Mouse (Mus musculus) kidney, embryonic 15.5 days (tissue): ENCODE data around the gene Plac8. TPM values are rescaled to one million over a fixed set of nuclear protein-coding genes. Genes with fewer than 3 reads are reported as not detected.

Experiments used
- ATAC-seq: fragments of 200-750 bp; cut with Nextera tagmentation; replicated peaks from 2 replicates; pipeline ENCODE4 v1.8.0; 2017; ENCODE audit warnings: moderate TSS enrichment; ENCODE audit not compliant: low FRiP score
- H3K27ac ChIP-seq: fragments of 300-500 bp; sonication (generic); 2 replicates; pipeline ENCODE4 v1.5.1; 2015; ENCODE audit warnings: mild to moderate bottlenecking, inconsistent platforms
- H3K27me3 ChIP-seq: fragments of 300-500 bp; sonication (generic); 2 replicates; pipeline ENCODE4 v1.6.1; 2015; ENCODE audit warnings: inconsistent platforms
- H3K36me3 ChIP-seq: fragments of 300-500 bp; sonication (generic); 2 replicates; pipeline ENCODE4 v1.6.1; 2015; ENCODE audit warnings: inconsistent platforms
- H3K4me1 ChIP-seq: fragments of 300-500 bp; sonication (generic); 2 replicates; pipeline ENCODE4 v1.6.1; 2015; ENCODE audit warnings: inconsistent platforms
- H3K4me2 ChIP-seq: fragments of 300-500 bp; sonication (generic); 2 replicates; pipeline ENCODE4 v1.6.1; 2015; ENCODE audit warnings: moderate library complexity, mild to moderate bottlenecking, inconsistent platforms
- H3K4me3 ChIP-seq: fragments of 300-500 bp; sonication (generic); replicated peaks from 2 replicates; pipeline ENCODE4 v1.5.1; 2015; ENCODE audit warnings: mild to moderate bottlenecking, inconsistent platforms
- H3K9ac ChIP-seq: fragments of 300-500 bp; sonication (generic); 2 replicates; pipeline ENCODE4 v1.6.1; 2015; ENCODE audit warnings: mild to moderate bottlenecking, inconsistent platforms
- H3K9me3 ChIP-seq: fragments of 300-500 bp; sonication (generic); replicated peaks from 2 replicates; pipeline ENCODE4 v1.6.1; 2016; ENCODE audit warnings: inconsistent platforms
- WGBS: fragments of 180-500 bp; shearing (Covaris S2); methylation state at CpG from one replicate; pipeline ENCODE4 v1.1.7; 2015; ENCODE audit warnings: mixed read lengths; 5-methylcytosine and 5-hydroxymethylcytosine counted together
- polyA plus RNA-seq: library from polyadenylated mRNA; unstranded; fragments of >200 nt; fragmentation: Nextera tagmentation; extraction: Ambion mirVana; gene quantifications from 2 replicates; pipeline ENCODE4 v1.2.1, GENCODE M21; 2015

Plac8 gene
- polyA plus RNA-seq, 1 experiment from 2014 or later: 89.5 TPM

- WGBS: 82% methylated on average over 5 of the region's 5 CpGs
- Histone ChIP-seq H3K4me3 (no peak overlapping the region), H3K4me1 (peaks cover 23% of the 10 kb centered on the region), H3K27ac (no peak overlapping the region), H3K4me2 (no peak overlapping the region), H3K9ac (no peak overlapping the region), H3K27me3 (no peaks in the 10 kb centered on the region), H3K9me3 (no peaks in the 10 kb centered on the region), H3K36me3 (no peaks in the 10 kb centered on the region)
- no peak for ATAC-seq
Measured at GRCm38 (mm10) chr5:100573256-100573655, 1.2 kb upstream of the Plac8 start.

GRCm38 (mm10) chr5:100570716-100571115 is 1.3 kb downstream of the Plac8 start:
- 23% methylated on average over 8 of the region's 8 CpGs for WGBS
- ATAC-seq: peak; percentile 49
- H3K4me3 ChIP-seq: peak overlapping the region; percentile 23
- H3K9ac ChIP-seq: no peak overlapping the region
- H3K4me2 ChIP-seq: peak overlapping the region; percentile 48
- H3K9me3 ChIP-seq: no peaks in the 10 kb centered on the region
- no peaks in the 10 kb centered on the region for H3K27me3 ChIP-seq
- H3K27ac ChIP-seq: peak overlapping the region; percentile 81
- H3K4me1 ChIP-seq: peaks cover 44% of the 10 kb centered on the region
- no peaks in the 10 kb centered on the region for H3K36me3 ChIP-seq

DNA sequence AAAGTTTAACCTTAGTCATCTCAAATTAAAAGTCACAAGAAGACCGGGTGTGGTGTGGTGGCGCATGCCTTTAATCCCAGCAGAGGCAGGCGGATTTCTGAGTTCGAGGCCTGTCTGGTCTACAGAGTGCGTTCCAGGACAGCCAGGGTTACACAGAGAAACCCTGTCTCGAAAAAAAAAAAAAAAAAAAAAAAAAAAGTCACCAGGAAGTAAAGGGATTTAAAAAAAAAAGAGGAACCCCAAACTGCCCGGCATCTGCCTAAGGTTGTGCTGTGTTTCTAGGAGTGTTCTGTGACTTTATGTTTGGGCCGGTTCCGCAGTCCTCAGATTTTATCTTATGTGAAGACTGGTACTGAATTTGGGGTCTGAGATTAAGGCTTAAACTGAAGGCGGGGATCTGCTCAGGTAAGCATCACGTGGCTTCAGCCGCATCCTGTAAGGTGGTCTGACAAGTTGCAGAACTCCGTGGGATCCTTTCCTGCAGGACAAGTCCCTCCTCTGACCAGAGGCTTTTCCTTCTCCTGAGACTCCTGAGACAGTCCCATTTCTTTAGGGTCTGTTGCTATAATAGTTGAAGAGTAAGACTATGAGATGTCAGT is 1.9 kb downstream of the Plac8 start:
- Histone ChIP-seq H3K27me3 (no peaks in the 10 kb centered on the region), H3K36me3 (no peaks in the 10 kb centered on the region), H3K4me2 (peak overlapping the region; percentile 48), H3K9ac (peak overlapping the region; percentile 10; the same call in 1 of the 2 replicates), H3K9me3 (no peaks in the 10 kb centered on the region), H3K4me3 (peak overlapping the region; percentile 23), H3K4me1 (peaks cover 46% of the 10 kb centered on the region), H3K27ac (peak overlapping the region; percentile 81)
- no peak for ATAC-seq
- WGBS: 64% methylated on average over 13 of the region's 13 CpGs

GRCm38 (mm10) chr5:100569250-100569934 is 2.7 kb downstream of the Plac8 start:
- H3K4me2 ChIP-seq: 0 out of 2 replicates have a peak overlapping the region, but pooled peaks have one; percentile 48
- H3K9ac ChIP-seq: no peak overlapping the region
- no peak for ATAC-seq

GRCm38 (mm10) chr5:100568802-100569201 is 3.2 kb downstream of the Plac8 start:
- Histone ChIP-seq H3K27me3 (no peaks in the 10 kb centered on the region), H3K27ac (no peak overlapping the region), H3K4me3 (no peak overlapping the region), H3K4me1 (peaks cover 48% of the 10 kb centered on the region), H3K36me3 (no peaks in the 10 kb centered on the region), H3K9me3 (no peaks in the 10 kb centered on the region), H3K9ac (no peak overlapping the region), H3K4me2 (no peak overlapping the region)
- 84% methylated on average over 3 of the region's 3 CpGs for WGBS
- ATAC-seq: no peak

More at GRCm38 (mm10) chr5:100569250-100569934, 2.7 kb downstream of the Plac8 start:
- WGBS: 78% methylated on average over 18 of the region's 18 CpGs
- no peak overlapping the region for H3K27ac ChIP-seq
- H3K36me3 ChIP-seq: no peaks in the 10 kb centered on the region
- H3K4me1 ChIP-seq: peaks cover 47% of the 10 kb centered on the region
- H3K4me3 ChIP-seq: no peak overlapping the region
- no peaks in the 10 kb centered on the region for H3K27me3 ChIP-seq
- no peaks in the 10 kb centered on the region for H3K9me3 ChIP-seq

DNA sequence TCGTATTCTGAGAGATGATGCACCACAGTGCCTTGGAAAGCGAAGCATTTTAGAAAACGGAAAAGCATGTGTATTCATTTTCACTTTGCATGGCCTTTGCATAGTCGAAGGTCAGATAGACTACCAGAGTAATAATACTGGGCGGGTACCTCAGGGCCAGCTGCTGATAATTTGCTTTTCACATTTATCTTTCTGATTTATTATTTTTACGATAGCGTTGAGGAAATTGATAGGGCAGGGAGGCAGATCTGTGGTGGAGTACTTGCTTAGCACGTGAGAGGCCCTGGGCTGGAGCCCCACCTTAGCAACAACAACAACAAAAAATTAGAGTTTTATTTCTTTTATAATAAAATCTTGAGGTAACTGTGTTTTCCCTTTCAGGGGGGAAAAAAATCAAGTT is 3.9 kb downstream of the Plac8 start:
- Histone ChIP-seq H3K27ac (peak overlapping the region; percentile 86), H3K4me1 (peaks cover 53% of the 10 kb centered on the region), H3K4me2 (peak overlapping the region; percentile 44), H3K4me3 (no peak overlapping the region), H3K36me3 (no peaks in the 10 kb centered on the region), H3K9me3 (no peaks in the 10 kb centered on the region), H3K27me3 (no peaks in the 10 kb centered on the region), H3K9ac (no peak overlapping the region)
- ATAC-seq: no peak
- WGBS: 39% methylated on average over 8 of the region's 8 CpGs

DNA sequence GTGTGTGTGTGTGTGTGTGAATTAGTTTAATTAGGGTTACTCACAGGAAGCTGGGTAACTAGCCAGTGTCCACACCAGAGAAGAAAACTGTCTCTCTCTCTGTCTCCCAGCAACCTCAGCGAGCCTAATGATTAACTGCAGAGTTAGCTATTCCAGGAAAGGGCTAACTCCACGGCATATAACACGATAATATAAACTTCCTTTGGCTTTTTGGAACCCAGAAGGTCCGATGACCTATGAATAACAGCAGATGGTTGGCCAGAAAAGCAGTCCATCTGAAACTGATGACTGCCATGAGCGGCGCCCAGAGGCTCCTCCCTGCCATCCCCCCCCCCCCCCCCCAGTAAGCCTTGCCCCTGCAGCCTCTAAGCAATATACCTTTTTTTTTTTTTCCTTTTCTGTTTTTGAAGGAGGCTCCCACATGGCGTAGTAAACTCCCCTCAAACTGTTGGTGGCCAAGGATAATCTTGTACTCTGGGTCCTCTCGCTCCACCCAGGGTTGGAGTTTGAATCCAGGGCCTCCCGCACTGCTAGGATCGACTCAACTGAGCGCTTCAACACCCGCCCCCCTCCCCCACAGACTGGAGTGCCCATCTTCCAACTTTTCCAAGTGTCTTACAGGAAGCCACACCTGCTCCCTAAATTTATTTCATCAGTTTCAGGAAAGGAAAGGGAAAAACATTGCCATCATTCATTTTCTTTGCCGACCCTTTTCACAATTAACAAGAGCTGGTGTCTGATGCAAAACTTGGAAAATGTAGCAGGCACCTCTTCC is 4.6 kb downstream of the Plac8 start:
- no peak overlapping the region; the same call in 1 of the 2 replicates for H3K4me3 ChIP-seq

GRCm38 (mm10) chr5:100566798-100567197 is 5.2 kb downstream of the Plac8 start:
- Histone ChIP-seq H3K27me3 (no peaks in the 10 kb centered on the region), H3K4me2 (peak overlapping the region; percentile 44), H3K4me3 (no peak overlapping the region), H3K27ac (peak overlapping the region; percentile 86), H3K9ac (no peak overlapping the region), H3K4me1 (peaks cover 54% of the 10 kb centered on the region), H3K9me3 (no peaks in the 10 kb centered on the region), H3K36me3 (no peaks in the 10 kb centered on the region)
- no peak for ATAC-seq
- 70% methylated on average over 2 of the region's 2 CpGs for WGBS

More for the DNA sequence above, 4.6 kb downstream of the Plac8 start:
- WGBS: 36% methylated on average over 13 of the region's 13 CpGs
- peak; percentile 72 for ATAC-seq
- no peak overlapping the region for H3K9ac ChIP-seq
- H3K4me1 ChIP-seq: peaks cover 54% of the 10 kb centered on the region
- H3K9me3 ChIP-seq: no peaks in the 10 kb centered on the region
- H3K36me3 ChIP-seq: no peaks in the 10 kb centered on the region
- no peaks in the 10 kb centered on the region for H3K27me3 ChIP-seq
- H3K27ac ChIP-seq: peak overlapping the region; percentile 86
- peak overlapping the region; percentile 44 for H3K4me2 ChIP-seq

GRCm38 (mm10) chr5:100562702-100563101 is 9.3 kb downstream of the Plac8 start:
- ATAC-seq: peak; percentile 63; the same call in 1 of the 2 replicates
- H3K27me3 ChIP-seq: no peaks in the 10 kb centered on the region
- H3K9ac ChIP-seq: no peak overlapping the region
- peaks cover 7% of the 10 kb centered on the region; the same call in 1 of the 2 replicates for H3K36me3 ChIP-seq
- H3K4me3 ChIP-seq: 0 out of 2 replicates have a peak overlapping the region, but pooled peaks have one; percentile 8
- 64% methylated on average over 9 of the region's 9 CpGs for WGBS
- no peaks in the 10 kb centered on the region for H3K9me3 ChIP-seq
- peak overlapping the region; percentile 67 for H3K27ac ChIP-seq
- H3K4me1 ChIP-seq: peaks cover 27% of the 10 kb centered on the region
- H3K4me2 ChIP-seq: peak overlapping the region; percentile 4

- H3K9ac ChIP-seq: no peak overlapping the region
- no peaks in the 10 kb centered on the region for H3K9me3 ChIP-seq
- H3K27ac ChIP-seq: no peak overlapping the region
- peaks cover 18% of the 10 kb centered on the region for H3K4me1 ChIP-seq
- H3K36me3 ChIP-seq: peaks cover 12% of the 10 kb centered on the region; the same call in 1 of the 2 replicates
- no peaks in the 10 kb centered on the region for H3K27me3 ChIP-seq
- no peak overlapping the region for H3K4me3 ChIP-seq
- ATAC-seq: no peak
- no peak overlapping the region for H3K4me2 ChIP-seq
- WGBS: 98% methylated on average over 7 of the region's 7 CpGs
Measured at GRCm38 (mm10) chr5:100559357-100559756, 12.7 kb downstream of the Plac8 start.

DNA sequence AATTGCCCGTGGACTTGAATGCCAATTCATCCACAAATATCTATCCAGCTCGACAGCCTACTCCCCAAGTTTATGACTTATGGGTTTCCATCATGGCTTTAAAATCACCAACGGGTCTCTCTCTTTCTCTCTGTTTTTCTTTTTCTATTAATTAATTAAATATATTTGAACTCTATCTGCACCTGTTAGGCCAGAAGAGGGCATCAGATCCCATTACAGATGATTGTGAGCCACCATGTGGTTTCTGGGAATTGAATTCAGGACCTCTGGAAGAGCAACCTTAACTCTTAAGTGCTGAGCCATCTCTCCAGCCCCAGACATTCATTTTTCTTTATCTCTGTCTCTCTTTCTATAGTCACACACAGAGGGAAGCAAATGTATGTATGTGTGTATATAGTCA is 13.3 kb downstream of the Plac8 start:
- no peak for ATAC-seq
- H3K4me1 ChIP-seq: peaks cover 20% of the 10 kb centered on the region
- 80% methylated on average over 3 of the region's 3 CpGs for WGBS

GRCm38 (mm10) chr5:100557537-100557936 is 14.5 kb downstream of the Plac8 start:
- Histone ChIP-seq H3K4me1 (peaks cover 20% of the 10 kb centered on the region), H3K27ac (no peak overlapping the region), H3K4me3 (no peak overlapping the region), H3K27me3 (no peaks in the 10 kb centered on the region), H3K9ac (no peak overlapping the region), H3K4me2 (no peak overlapping the region), H3K9me3 (no peaks in the 10 kb centered on the region), H3K36me3 (peaks cover 12% of the 10 kb centered on the region; the same call in 1 of the 2 replicates)
- ATAC-seq: no peak
- WGBS: 39% methylated on average over 9 of the region's 9 CpGs

More for the DNA sequence above, 13.3 kb downstream of the Plac8 start:
- no peak overlapping the region for H3K4me3 ChIP-seq
- no peak overlapping the region for H3K4me2 ChIP-seq
- H3K27ac ChIP-seq: no peak overlapping the region
- H3K9ac ChIP-seq: no peak overlapping the region
- no peaks in the 10 kb centered on the region for H3K9me3 ChIP-seq
- no peaks in the 10 kb centered on the region for H3K27me3 ChIP-seq
- peaks cover 12% of the 10 kb centered on the region; the same call in 1 of the 2 replicates for H3K36me3 ChIP-seq
